Mouse (Mus musculus) stomach, postnatal 0 days (tissue): ENCODE data around the gene Sept5.

ENCODE experiments used
- CTCF ChIP-seq: IDR thresholded peaks from 2 replicates; pipeline ENCODE4 v1.5.1; 2016; ENCODE audit warnings: antibody characterized with exemption, low read depth, mild to moderate bottlenecking, moderate library complexity
- EP300 ChIP-seq: optimal IDR thresholded peaks from 2 replicates; pipeline ENCODE3; 2016; ENCODE audit warnings: antibody characterized with exemption

GRCm38 (mm10) chr16:18586906-18587546 lies 42.7 kb downstream of the Sept5 start:
- TF ChIP-seq CTCF (no peak), EP300 (no peak)
